Mouse (Mus musculus) megakaryocyte-erythroid progenitor cell, adult 5 weeks (primary cell): ENCODE measurements around the gene Phf1. TPM values are rescaled to one million over a fixed set of nuclear protein-coding genes. Genes with fewer than 3 reads are reported as not detected.

Experiments
- polyA plus RNA-seq: library from polyadenylated mRNA; stranded (reverse); fragments of >175 nt; gene quantifications from 2 replicates; pipeline ENCODE4 v1.2.3, GENCODE M21; 2012

Gene Phf1
- 48.1 and 52.8 TPM in 2 replicates for polyA plus RNA-seq

GRCm38 (mm10) chr17:26932839-26933398 lies at the start of gene Phf1:
Gene Phf1, plus strand, starts transcription at chr17:26933052.

DNA sequence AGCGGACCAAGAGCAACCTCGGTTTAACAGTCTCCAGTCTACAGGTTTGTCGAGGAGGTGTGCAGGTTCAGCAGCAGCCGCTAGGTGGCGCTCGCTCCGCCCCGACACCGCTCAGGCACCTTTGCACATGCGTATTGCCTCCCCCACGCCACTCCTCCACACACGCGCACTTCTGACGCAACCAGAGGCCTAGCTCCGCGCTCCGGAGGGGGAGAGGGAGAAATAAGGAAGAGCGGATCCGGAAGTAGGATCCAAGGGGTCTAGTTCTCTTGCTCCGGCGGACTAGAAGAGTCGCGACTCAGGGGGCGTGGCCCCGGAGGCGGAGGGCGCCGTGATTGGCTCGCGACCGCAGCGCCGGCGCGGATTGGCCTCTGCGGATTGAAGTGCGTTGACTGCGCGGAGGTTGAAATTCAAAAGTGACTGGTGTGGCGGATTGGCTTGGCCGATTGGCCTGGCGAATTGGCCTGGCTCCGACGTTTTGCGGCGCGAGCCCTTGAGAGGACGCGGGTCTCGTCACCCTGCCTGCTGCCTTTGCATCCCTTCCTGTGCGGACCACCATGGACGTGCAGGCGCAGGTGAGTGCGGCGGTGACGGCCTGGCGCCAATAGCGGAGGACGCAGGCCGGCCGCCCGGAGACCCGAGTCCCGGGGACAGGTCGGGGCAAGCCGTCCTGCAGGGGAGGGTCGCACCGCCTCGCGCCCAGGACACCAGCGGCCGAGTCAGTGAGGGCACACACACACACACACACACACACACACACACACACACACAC lies 16.0 kb upstream of the Phf1 start, which contains the start of gene Kifc5b:
Gene Kifc5b, plus strand, starts transcription at position 381 of the 772 bp plus-strand sequence.

DNA sequence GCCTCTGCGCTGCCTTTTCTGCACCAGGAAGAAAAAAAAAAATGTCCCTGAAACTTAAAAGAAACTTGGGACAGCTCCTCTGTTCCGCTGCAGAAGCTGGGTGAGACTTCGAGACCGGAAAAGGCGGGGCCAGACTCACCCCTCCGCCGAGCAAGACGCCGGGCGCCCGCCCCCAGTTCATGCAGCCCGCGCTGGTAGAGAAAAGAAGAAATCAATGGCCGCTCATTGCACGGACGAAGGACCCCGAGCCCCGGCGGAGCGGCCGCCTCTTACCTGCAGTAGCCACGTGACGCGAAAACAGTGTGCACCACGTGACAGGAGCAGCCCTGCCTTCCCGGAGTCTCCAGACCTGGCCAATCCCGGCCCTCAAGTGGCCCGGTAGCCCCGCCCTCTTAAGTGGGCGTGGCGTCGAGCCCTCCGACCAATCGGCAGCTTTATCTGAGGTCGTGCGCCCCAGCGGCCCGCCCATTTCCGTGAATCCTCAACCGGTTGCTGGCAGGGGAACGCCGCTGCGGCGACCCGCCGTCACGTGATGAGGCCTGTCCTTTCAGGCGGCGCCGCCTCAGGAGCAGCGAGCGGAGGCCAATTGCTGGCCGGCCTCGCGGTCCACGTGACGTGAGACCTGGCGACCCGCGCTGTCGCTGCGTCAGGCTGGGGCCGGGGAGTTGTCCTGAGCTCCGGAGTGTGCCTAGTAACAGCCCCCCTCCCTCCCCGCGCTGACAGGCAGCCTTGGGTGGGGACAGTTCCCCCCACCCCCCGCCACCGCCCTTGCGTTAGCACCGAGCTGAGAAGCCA lies 6.5 kb downstream of the Phf1 start, which contains the start of gene Cuta:
Gene Cuta, minus strand, starts transcription at position 392 of the 795 bp plus-strand sequence.

DNA sequence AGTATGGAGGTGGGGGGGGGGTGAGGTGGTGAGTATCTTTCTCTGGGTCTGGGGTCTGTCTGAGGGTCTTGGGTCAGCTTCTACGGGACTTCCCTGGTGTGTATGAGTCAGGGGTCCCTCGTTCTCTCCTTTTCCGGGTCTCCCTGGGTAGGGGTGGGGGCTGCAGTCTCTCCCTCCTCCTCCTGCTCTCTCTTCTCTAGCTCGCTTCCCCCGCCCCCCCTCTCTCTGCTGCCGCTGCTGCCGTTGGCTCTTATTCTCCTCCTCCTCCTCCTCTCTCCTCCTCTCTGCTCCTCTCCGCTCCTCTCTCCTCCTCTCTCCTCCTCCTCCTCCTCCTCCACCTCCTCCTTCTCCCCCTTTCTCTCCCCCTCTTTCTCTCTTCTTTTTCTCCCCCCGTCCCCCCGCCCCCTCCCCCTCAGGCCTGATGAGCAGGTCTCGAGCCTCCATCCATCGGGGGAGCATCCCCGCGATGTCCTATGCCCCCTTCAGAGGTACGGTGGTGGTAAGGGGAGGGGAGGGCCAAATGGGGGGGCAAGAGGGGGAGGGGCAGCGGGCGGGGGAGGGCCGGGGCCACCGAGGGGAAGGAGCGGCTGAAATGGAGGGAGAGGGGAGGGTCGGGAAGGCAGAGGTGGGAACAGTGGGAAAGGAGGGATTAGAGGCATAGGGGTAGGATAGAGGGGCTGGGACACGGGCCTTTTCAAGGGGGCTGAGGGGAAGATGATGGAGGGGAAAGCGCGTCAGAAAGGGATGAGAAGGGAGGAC lies 8.4 kb downstream of the Phf1 start, which contains the start of gene Syngap1:
Gene Syngap1, plus strand, starts transcription at position 223 of the 759 bp plus-strand sequence.

GRCm38 (mm10) chr17:26972703-26973574 lies 40.1 kb downstream of the Phf1 start, which contains the start of gene Zbtb9:
Gene Zbtb9, plus strand, starts transcription at chr17:26973167.

Other genes with a start within 250 kb of the Phf1 start
- gene Crebrf, start 217.4 kb upstream of the Phf1 start, polyA plus RNA-seq: 1.5 and 2.3 TPM in 2 replicates
- 22.3 and 26.4 TPM in 2 replicates for gene Bnip1, start 152.0 kb upstream of the Phf1 start, polyA plus RNA-seq
- gene Nkx2-5, start 88.0 kb upstream of the Phf1 start, polyA plus RNA-seq: 0.04 TPM in 1 of 2 replicates, not detected in the other
- gene Kifc5b, start 16.0 kb upstream of the Phf1 start, polyA plus RNA-seq: 24.9 and 25.1 TPM in 2 replicates
- 458 and 468 TPM in 2 replicates for gene Cuta, start 6.5 kb downstream of the Phf1 start, polyA plus RNA-seq
- gene Syngap1, start 8.2 kb downstream of the Phf1 start, polyA plus RNA-seq: 18.5 and 29.4 TPM in 2 replicates
- gene Zbtb9, start 40.1 kb downstream of the Phf1 start, polyA plus RNA-seq: 5.6 and 5.7 TPM in 2 replicates
- 241 and 300 TPM in 2 replicates for gene Bak1, start 96.0 kb downstream of the Phf1 start, polyA plus RNA-seq
- gene Itpr3, start 124.3 kb downstream of the Phf1 start, polyA plus RNA-seq: 9.0 and 10.8 TPM in 2 replicates
- 236 and 242 TPM in 2 replicates for gene Uqcc2, start 200.9 kb downstream of the Phf1 start, polyA plus RNA-seq
- gene Ip6k3, start 234.7 kb downstream of the Phf1 start, polyA plus RNA-seq: 0.02 and 0.04 TPM in 2 replicates